7 mouse cellular contexts compared by ENCODE assay signal in genomic region chr15:99704041-99704681, GRCm38 (mm10). TPM values are rescaled to one million over a fixed set of nuclear protein-coding genes. Genes with fewer than 3 reads are reported as not detected.
DNase-seq lines count a peak whose midpoint lies in the region; ATAC-seq lines count a peak whose summit lies in the region.

No protein-coding gene starts in this region.

- DNase-seq in lung, postnatal 4 days: peak; percentile 40 to 64
- no peak for DNase-seq in lung, postnatal 25 days (ENCODE audit: low spot score)
- no peak for DNase-seq in embryonic facial prominence, embryonic 14.5 days (ENCODE audit: low spot score)
- DNase-seq in intestine, embryonic 14.5 days (ENCODE audit: low spot score): no peak
- DNase-seq in urinary bladder, postnatal 4 days (ENCODE audit: low spot score in 2 of 2): no peak
- DNase-seq in gastrocnemius, adult 18-20 months (ENCODE audit: low spot score): no peak

- peak overlapping the region; percentile 23 for H3K27ac ChIP-seq in embryonic facial prominence, embryonic 14.5 days (replicated peaks; ENCODE audit: low read depth, low read length)
- H3K27ac ChIP-seq in intestine, embryonic 14.5 days (ENCODE audit: low read depth): peak overlapping the region; percentile 57; the same call in 1 of the 2 replicates
- peak overlapping the region; percentile 97 for H3K27ac ChIP-seq in midbrain, embryonic 13.5 days

- no peak for ATAC-seq in embryonic facial prominence, embryonic 14.5 days (ENCODE audit: low read depth)
- ATAC-seq in intestine, embryonic 14.5 days (replicated peaks; ENCODE audit: low FRiP score, low TSS enrichment, low read depth): no peak
- ATAC-seq in midbrain, embryonic 13.5 days: no peak

- 38% methylated on average over 21 of the region's 23 CpGs for whole genome bisulfite sequencing in embryonic facial prominence, embryonic 14.5 days
- 59% methylated on average over 23 of the region's 23 CpGs for WGBS in intestine, embryonic 14.5 days
- 17% methylated on average over 23 of the region's 23 CpGs for WGBS in midbrain, embryonic 13.5 days

- peak overlapping the region; percentile 32 for H3K9ac ChIP-seq in embryonic facial prominence, embryonic 14.5 days (ENCODE audit: low read depth, low read length)
- no peak overlapping the region for H3K9ac ChIP-seq in intestine, embryonic 14.5 days (ENCODE audit: low read length)
- H3K9ac ChIP-seq in midbrain, embryonic 13.5 days (replicated peaks): peak overlapping the region; percentile 98

- H3K4me2 ChIP-seq in embryonic facial prominence, embryonic 14.5 days (ENCODE audit: low read depth, low read length): peak overlapping the region; percentile 80
- H3K4me2 ChIP-seq in intestine, embryonic 14.5 days (ENCODE audit: low read length): no peak overlapping the region
- peak overlapping the region; percentile 94 for H3K4me2 ChIP-seq in midbrain, embryonic 13.5 days (replicated peaks)

- no peaks in the 10 kb centered on the region for H3K9me3 ChIP-seq in embryonic facial prominence, embryonic 14.5 days (ENCODE audit: control insufficient read depth, low read length)
- H3K9me3 ChIP-seq in intestine, embryonic 14.5 days (ENCODE audit: control insufficient read depth, low read length): no peaks in the 10 kb centered on the region
- H3K9me3 ChIP-seq in midbrain, embryonic 13.5 days: no peaks in the 10 kb centered on the region

- no peaks in the 10 kb centered on the region for H3K27me3 ChIP-seq in embryonic facial prominence, embryonic 14.5 days (replicated peaks; ENCODE audit: control insufficient read depth, insufficient read depth, low read length)
- 0 out of 2 replicates have a peak, but pooled peaks cover 3% of the 10 kb centered on the region for H3K27me3 ChIP-seq in intestine, embryonic 14.5 days (replicated peaks; ENCODE audit: control insufficient read depth, insufficient read depth, low read length)
- H3K27me3 ChIP-seq in midbrain, embryonic 13.5 days: no peaks in the 10 kb centered on the region

- H3K36me3 ChIP-seq in embryonic facial prominence, embryonic 14.5 days (ENCODE audit: control insufficient read depth, insufficient read depth, low read length): peaks cover 54% of the 10 kb centered on the region
- peaks cover 51% of the 10 kb centered on the region for H3K36me3 ChIP-seq in intestine, embryonic 14.5 days (ENCODE audit: control insufficient read depth, insufficient read depth, low read length)
- peaks cover 56% of the 10 kb centered on the region for H3K36me3 ChIP-seq in midbrain, embryonic 13.5 days

- H3K4me3 ChIP-seq in embryonic facial prominence, embryonic 14.5 days (ENCODE audit: low read depth, low read length): no peak overlapping the region
- H3K4me3 ChIP-seq in intestine, embryonic 14.5 days (ENCODE audit: low read depth, low read length): no peak overlapping the region
- H3K4me3 ChIP-seq in midbrain, embryonic 13.5 days (replicated peaks): peak overlapping the region; percentile 85

- peaks cover 15% of the 10 kb centered on the region for H3K4me1 ChIP-seq in embryonic facial prominence, embryonic 14.5 days (ENCODE audit: control insufficient read depth, insufficient read depth, low read length)
- H3K4me1 ChIP-seq in intestine, embryonic 14.5 days (replicated peaks; ENCODE audit: control insufficient read depth, insufficient read depth, low read length): peaks cover 15% of the 10 kb centered on the region
- H3K4me1 ChIP-seq in midbrain, embryonic 13.5 days (replicated peaks): peaks cover 32% of the 10 kb centered on the region

RNA-seq across cellular contexts. Expression of gene Gm17349, which starts 1.1 kb away (rescaled TPM):
- polyA plus RNA-seq in embryonic facial prominence, embryonic 14.5 days (2014; fragmentation: Nextera tagmentation; extraction: Ambion mirVana): not detected in 2 replicates
- not detected in 2 replicates for polyA plus RNA-seq in intestine, embryonic 14.5 days (2014; fragmentation: Nextera tagmentation; extraction: Ambion mirVana)
- polyA plus RNA-seq in midbrain, embryonic 13.5 days (2015; fragmentation: Nextera tagmentation; extraction: Ambion mirVana): not detected in 2 replicates
- not detected for total RNA-seq in gastrocnemius, adult 18-20 months (2021)

RNA-seq across cellular contexts. Expression of gene Smarcd1, which starts 2.2 kb away (rescaled TPM):
- 27.9 and 35.6 TPM in 2 replicates for polyA plus RNA-seq in embryonic facial prominence, embryonic 14.5 days (2014; fragmentation: Nextera tagmentation; extraction: Ambion mirVana)
- polyA plus RNA-seq in intestine, embryonic 14.5 days (2014; fragmentation: Nextera tagmentation; extraction: Ambion mirVana): 39.0 and 42.3 TPM in 2 replicates
- 137 and 145 TPM in 2 replicates for polyA plus RNA-seq in midbrain, embryonic 13.5 days (2015; fragmentation: Nextera tagmentation; extraction: Ambion mirVana)
- total RNA-seq in gastrocnemius, adult 18-20 months (2021): 1 to 10 TPM; 5.8 to 7.4 TPM

RNA-seq across cellular contexts. Expression of gene Gpd1, which starts 13.2 kb away (rescaled TPM):
- 2.0 and 7.3 TPM in 2 replicates for polyA plus RNA-seq in embryonic facial prominence, embryonic 14.5 days (2014; fragmentation: Nextera tagmentation; extraction: Ambion mirVana)
- polyA plus RNA-seq in intestine, embryonic 14.5 days (2014; fragmentation: Nextera tagmentation; extraction: Ambion mirVana): 0.17 and 0.35 TPM in 2 replicates
- 1.3 and 1.6 TPM in 2 replicates for polyA plus RNA-seq in midbrain, embryonic 13.5 days (2015; fragmentation: Nextera tagmentation; extraction: Ambion mirVana)
- total RNA-seq in gastrocnemius, adult 18-20 months (2021): 100 to 1,000 TPM; 366 to 449 TPM

RNA-seq across cellular contexts. Expression of gene Cox14, which starts 21.3 kb away (rescaled TPM):
- polyA plus RNA-seq in embryonic facial prominence, embryonic 14.5 days (2014; fragmentation: Nextera tagmentation; extraction: Ambion mirVana): 176 and 180 TPM in 2 replicates
- 190 and 206 TPM in 2 replicates for polyA plus RNA-seq in intestine, embryonic 14.5 days (2014; fragmentation: Nextera tagmentation; extraction: Ambion mirVana)
- 167 and 177 TPM in 2 replicates for polyA plus RNA-seq in midbrain, embryonic 13.5 days (2015; fragmentation: Nextera tagmentation; extraction: Ambion mirVana)
- total RNA-seq in gastrocnemius, adult 18-20 months (2021): 100 to 1,000 TPM; 139 to 156 TPM

RNA-seq across cellular contexts. Expression of gene Asic1, which starts 34.0 kb away (rescaled TPM):
- polyA plus RNA-seq in embryonic facial prominence, embryonic 14.5 days (2014; fragmentation: Nextera tagmentation; extraction: Ambion mirVana): 4.1 and 4.6 TPM in 2 replicates
- 1.3 and 1.7 TPM in 2 replicates for polyA plus RNA-seq in intestine, embryonic 14.5 days (2014; fragmentation: Nextera tagmentation; extraction: Ambion mirVana)
- 48.0 and 54.5 TPM in 2 replicates for polyA plus RNA-seq in midbrain, embryonic 13.5 days (2015; fragmentation: Nextera tagmentation; extraction: Ambion mirVana)
- total RNA-seq in gastrocnemius, adult 18-20 months (2021): under 1 TPM in 1 of 2 experiments, not detected in 1; 0.11 TPM

Comparison
In these comparisons a context has a peak if more than half of its experiments do, and no peak if none do; other contexts are left out.
1. DNase-seq: peak in lung, postnatal 4 days (2 of 2); none in lung, postnatal 25 days (single experiment), embryonic facial prominence, embryonic 14.5 days (single experiment), intestine, embryonic 14.5 days (single experiment), urinary bladder, postnatal 4 days (0 of 2) and gastrocnemius, adult 18-20 months (single experiment).
2. H3K27ac ChIP-seq: peak in every context shown above with its lines; median percentile 97 in midbrain, embryonic 13.5 days; 57 in intestine, embryonic 14.5 days; 23 in embryonic facial prominence, embryonic 14.5 days.